Mouse (Mus musculus) ovary, adult 18-20 months (tissue): ENCODE results near the gene Frem3.

Experiments
- DNase-seq: peaks from one replicate; pipeline ENCODE4 v3.0.0; 2022; ENCODE audit warnings: low spot score, mixed read lengths

Frem3 gene

GRCm38 (mm10) chr8:80610549-80611440 lies at the start of gene Frem3:
Gene Frem3 (plus strand): TSS chr8:80611080.
- DNase-seq: no peak

- DNase-seq: no peak
Measured at GRCm38 (mm10) chr8:80564205-80564839, 46.6 kb upstream of the Frem3 start.

GRCm38 (mm10) chr8:80567471-80567870 lies 43.4 kb upstream of the Frem3 start:
- no peak for DNase-seq

- DNase-seq: no peak
Measured at GRCm38 (mm10) chr8:80568243-80568995, 42.5 kb upstream of the Frem3 start.

- no peak for DNase-seq
Measured at GRCm38 (mm10) chr8:80572417-80573061, 38.3 kb upstream of the Frem3 start.

GRCm38 (mm10) chr8:80577126-80577525 lies 33.8 kb upstream of the Frem3 start:
- no peak for DNase-seq

GRCm38 (mm10) chr8:80579038-80579437 lies 31.8 kb upstream of the Frem3 start:
- no peak for DNase-seq

- DNase-seq: no peak
Measured at GRCm38 (mm10) chr8:80592626-80593025, 18.3 kb upstream of the Frem3 start.

GRCm38 (mm10) chr8:80600600-80601170 lies 10.2 kb upstream of the Frem3 start:
- no peak for DNase-seq

GRCm38 (mm10) chr8:80601886-80602285 lies 9.0 kb upstream of the Frem3 start:
- no peak for DNase-seq

- no peak for DNase-seq
Measured at GRCm38 (mm10) chr8:80607082-80607481, 3.8 kb upstream of the Frem3 start.

GRCm38 (mm10) chr8:80611441-80611751 lies 516 bp downstream of the Frem3 start:
- DNase-seq: no peak

GRCm38 (mm10) chr8:80619787-80620186 lies 8.9 kb downstream of the Frem3 start:
- no peak for DNase-seq

- DNase-seq: no peak
Measured at GRCm38 (mm10) chr8:80647394-80647793, 36.5 kb downstream of the Frem3 start.

GRCm38 (mm10) chr8:80657639-80658038 lies 46.8 kb downstream of the Frem3 start:
- no peak for DNase-seq

GRCm38 (mm10) chr8:80661055-80661454 lies 50.2 kb downstream of the Frem3 start:
- no peak for DNase-seq

- no peak for DNase-seq
Measured at GRCm38 (mm10) chr8:80663476-80663875, 52.6 kb downstream of the Frem3 start.

GRCm38 (mm10) chr8:80669277-80669901 lies 58.5 kb downstream of the Frem3 start:
- DNase-seq: no peak

- DNase-seq: no peak
Measured at GRCm38 (mm10) chr8:80682594-80682993, 71.7 kb downstream of the Frem3 start.

- DNase-seq: no peak
Measured at GRCm38 (mm10) chr8:80683756-80684335, 73.0 kb downstream of the Frem3 start.

GRCm38 (mm10) chr8:80688141-80688540 lies 77.3 kb downstream of the Frem3 start:
- peak; percentile 17 for DNase-seq
